Mouse (Mus musculus) inflammation-experienced regulatory T-cells, adult 16 weeks (primary cell): ENCODE measurements around the gene Slc48a1. TPM values are rescaled to one million over a fixed set of nuclear protein-coding genes. Genes with fewer than 3 reads are reported as not detected.

Source experiments
- polyA plus RNA-seq: library from polyadenylated mRNA; unstranded; fragments of 100-300 nt; shearing (Covaris generic); gene quantifications from one replicate; pipeline ENCODE4 v1.2.1, GENCODE M21; 2017

The Slc48a1 gene
- 50.8 TPM for polyA plus RNA-seq

DNA sequence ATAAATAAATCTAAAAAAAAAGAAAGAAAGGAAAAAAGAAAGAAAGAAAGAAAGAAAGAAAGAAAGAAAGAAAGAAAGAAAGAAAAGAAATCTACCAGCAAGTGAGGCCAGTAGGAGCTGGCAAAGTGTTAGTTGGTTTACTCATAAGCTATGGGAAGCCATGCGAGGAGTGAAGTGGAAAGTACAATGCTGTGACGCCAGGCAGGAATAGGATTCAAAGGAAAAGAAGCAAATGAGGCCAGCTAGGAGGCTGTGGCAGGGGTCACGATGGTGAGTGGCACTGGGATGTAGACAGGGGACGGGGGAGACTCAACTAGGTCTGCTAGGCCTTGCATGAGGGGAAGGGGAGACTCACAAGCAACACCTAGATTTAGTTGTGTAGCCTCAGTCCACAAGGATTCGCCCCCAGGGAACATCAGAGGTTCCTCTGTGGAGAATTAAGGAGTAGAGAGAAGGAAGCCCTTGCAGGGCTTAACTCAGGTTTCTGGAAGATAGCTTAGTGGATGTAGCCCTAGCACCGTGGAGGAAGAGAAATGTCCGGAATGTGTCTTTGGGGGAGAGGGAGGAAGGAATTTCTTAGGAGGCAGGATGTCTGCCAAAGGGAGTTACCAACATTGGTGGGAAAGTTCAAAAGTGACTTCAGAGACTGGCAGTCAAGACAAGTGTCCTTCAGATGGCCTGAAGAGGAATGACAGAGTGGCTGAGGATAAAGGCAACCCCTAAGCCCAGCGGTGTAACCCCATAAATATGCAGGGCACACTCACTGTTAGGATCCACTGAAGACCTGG lies at the start of gene Slc48a1:
TSS of gene Slc48a1 (plus strand) at position 210 of the 788 bp plus-strand sequence.

DNA sequence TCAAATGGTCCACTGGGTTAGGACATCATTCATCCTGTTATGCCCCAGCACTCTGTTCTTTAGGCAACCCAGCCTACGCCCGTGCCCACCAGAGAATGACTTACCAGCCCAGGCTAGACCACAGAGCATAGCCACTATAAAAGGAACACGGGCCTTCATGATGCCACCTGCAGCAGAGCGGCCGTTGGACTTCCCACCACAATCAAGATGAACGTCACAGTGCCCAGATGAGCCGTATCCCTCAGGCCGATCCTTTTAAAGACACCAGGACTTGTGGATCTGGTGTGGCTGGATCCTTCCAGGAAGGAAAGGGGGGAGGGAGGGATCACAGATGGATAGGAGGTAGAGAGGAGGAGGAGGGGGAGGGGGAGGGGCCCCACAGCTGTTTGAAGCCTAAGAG lies 47.2 kb upstream of the Slc48a1 start, which contains the start of gene Endou:
TSS of gene Endou (minus strand) at position 229 of the 400 bp plus-strand sequence.

DNA sequence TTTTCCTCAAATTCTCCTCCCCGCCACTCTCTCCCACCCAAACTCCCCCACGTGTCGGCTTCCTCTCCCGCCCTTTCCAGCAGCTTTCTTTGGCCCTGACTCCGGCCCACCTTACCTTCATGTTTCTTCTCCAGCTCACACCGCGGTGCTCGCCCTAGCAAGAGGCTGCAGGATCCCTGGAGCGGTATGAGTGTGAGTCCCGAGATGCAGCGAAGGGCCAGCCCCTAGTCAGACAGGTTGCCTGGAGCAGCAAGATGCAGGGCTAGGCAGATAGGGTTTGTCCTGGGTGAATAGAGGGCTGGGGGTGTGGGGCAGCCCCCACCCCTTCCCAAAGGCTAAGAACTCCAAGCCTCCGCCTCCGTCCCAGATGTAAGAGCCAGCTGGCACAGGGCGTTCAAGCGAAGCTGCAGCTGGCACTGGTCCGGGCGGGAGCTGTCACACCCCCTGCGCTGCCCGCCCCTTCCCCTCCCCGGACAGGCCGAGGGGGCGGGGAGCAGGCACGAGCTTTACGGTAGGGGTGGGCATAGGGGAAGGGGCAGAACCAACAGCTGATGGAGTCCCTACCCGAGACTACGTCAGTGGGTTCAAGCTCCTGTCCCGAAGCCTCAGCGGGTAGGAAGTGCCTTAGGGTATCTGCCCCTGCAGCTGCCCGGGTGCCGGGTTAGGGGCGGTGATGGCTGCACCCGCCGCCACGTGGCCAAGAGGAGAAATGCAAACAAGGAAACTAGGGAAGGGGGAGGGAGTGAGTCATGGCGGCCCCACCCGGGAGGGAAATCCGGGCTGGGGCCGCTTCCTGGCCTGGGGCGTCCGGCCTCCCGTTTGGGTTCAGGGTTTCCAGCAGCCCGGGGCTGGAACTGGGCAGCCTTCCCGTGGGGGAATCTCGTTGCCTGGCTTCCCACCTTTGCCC lies 10.8 kb upstream of the Slc48a1 start, which contains the start of gene Rapgef3:
TSS of gene Rapgef3 (minus strand) at position 693 of the 907 bp plus-strand sequence.

Other genes with a start within 250 kb of the Slc48a1 start
- 31.1 TPM for gene Rpap3, start 72.7 kb upstream of the Slc48a1 start, polyA plus RNA-seq
- 0.39 TPM for gene Endou, start 47.2 kb upstream of the Slc48a1 start, polyA plus RNA-seq
- gene Rapgef3, start 10.5 kb upstream of the Slc48a1 start, polyA plus RNA-seq: 1.9 TPM
- 71.7 TPM for gene Hdac7, start 66.0 kb downstream of the Slc48a1 start, polyA plus RNA-seq
- 1.5 TPM for gene Vdr, start 132.1 kb downstream of the Slc48a1 start, polyA plus RNA-seq
- 26.6 TPM for gene Tmem106c, start 185.7 kb downstream of the Slc48a1 start, polyA plus RNA-seq
- gene Col2a1, start 226.2 kb downstream of the Slc48a1 start, polyA plus RNA-seq: not detected